Comparison of ENCODE assay signal across 14 mouse cellular contexts in genomic region chr5:5686973-5687372, GRCm38 (mm10). TPM values are rescaled to one million over a fixed set of nuclear protein-coding genes. Genes with fewer than 3 reads are reported as not detected.
DNase-seq lines count a peak whose midpoint lies in the region; ATAC-seq and TF ChIP-seq lines count a peak whose summit lies in the region.
"Had no signal": no experiment of that assay in that cellular context is flagged by ENCODE, and none has a peak within 500 bp of the region (broad histone marks: within the 10 kb centered on the region; RNA-seq: fewer than 3 reads in every experiment).

No protein-coding gene starts in this region.

- no peaks in the 10 kb centered on the region for H3K27me3 ChIP-seq in forebrain, embryonic 14.5 days (replicated peaks; ENCODE audit: control insufficient read depth, insufficient read depth, low read length)
- H3K27me3 ChIP-seq in forebrain, embryonic 15.5 days: no peaks in the 10 kb centered on the region
- no peaks in the 10 kb centered on the region for H3K27me3 ChIP-seq in liver, postnatal 0 days (ENCODE audit: insufficient read depth, low read length)
- H3K27me3 ChIP-seq in myocyte (ENCODE audit: control insufficient read depth, insufficient read depth, insufficient read length): no peaks in the 10 kb centered on the region

- no peak overlapping the region for H3K27ac ChIP-seq in forebrain, embryonic 14.5 days (ENCODE audit: low read depth, low read length)
- H3K27ac ChIP-seq in forebrain, embryonic 15.5 days (replicated peaks): no peak overlapping the region
- H3K27ac ChIP-seq in liver, postnatal 0 days (ENCODE audit: low read depth): no peak overlapping the region
- H3K27ac ChIP-seq: hindbrain, embryonic 14.5 days had no signal

- ATAC-seq in forebrain, embryonic 14.5 days: peak; percentile 31; the same call in 1 of the 2 replicates
- no peak for ATAC-seq in forebrain, embryonic 15.5 days (replicated peaks)
- ATAC-seq in liver, postnatal 0 days: no peak
- ATAC-seq: midbrain, embryonic 16.5 days had no signal

- H3K9ac ChIP-seq in forebrain, embryonic 14.5 days (ENCODE audit: low read length): no peak overlapping the region
- no peak overlapping the region for H3K9ac ChIP-seq in forebrain, embryonic 15.5 days (replicated peaks)
- H3K9ac ChIP-seq in liver, postnatal 0 days (replicated peaks): no peak overlapping the region
- H3K9ac ChIP-seq: hindbrain, embryonic 14.5 days had no signal

- no peak overlapping the region for H3K4me3 ChIP-seq in forebrain, embryonic 14.5 days (ENCODE audit: low read depth, low read length)
- no peak overlapping the region for H3K4me3 ChIP-seq in forebrain, embryonic 15.5 days
- H3K4me3 ChIP-seq in liver, postnatal 0 days (ENCODE audit: low read depth, low read length): no peak overlapping the region
- H3K4me3 ChIP-seq in myocyte: no peak overlapping the region

- no peak overlapping the region for H3K4me2 ChIP-seq in forebrain, embryonic 14.5 days (ENCODE audit: low read length)
- H3K4me2 ChIP-seq in forebrain, embryonic 15.5 days (replicated peaks): no peak overlapping the region
- no peak overlapping the region for H3K4me2 ChIP-seq in liver, postnatal 0 days (ENCODE audit: low read depth, low read length)
- peak overlapping the region; percentile 61 for H3K4me2 ChIP-seq in myocyte (ENCODE audit: low read depth)
- H3K4me2 ChIP-seq: hindbrain, embryonic 14.5 days had no signal

- H3K9me3 ChIP-seq in forebrain, embryonic 14.5 days (replicated peaks; ENCODE audit: control insufficient read depth, low read length): no peaks in the 10 kb centered on the region
- H3K9me3 ChIP-seq in forebrain, embryonic 15.5 days: no peaks in the 10 kb centered on the region
- H3K9me3 ChIP-seq in liver, postnatal 0 days (ENCODE audit: low read length): no peaks in the 10 kb centered on the region

- no peak for TF ChIP-seq EP300 in liver, postnatal 0 days (IDR thresholded peaks at IDR 0.05; ENCODE audit: low read depth)

- WGBS in forebrain, embryonic 14.5 days: 17% methylated on average over 1 of the region's 1 CpGs
- WGBS in forebrain, embryonic 15.5 days: 26% methylated on average over 1 of the region's 1 CpGs
- WGBS in liver, postnatal 0 days (ENCODE audit: insufficient replicate concordance): 21% methylated on average over 1 of the region's 1 CpGs

- H3K36me3 ChIP-seq in forebrain, embryonic 14.5 days (ENCODE audit: control insufficient read depth, insufficient read depth, low read length): no peaks in the 10 kb centered on the region
- no peaks in the 10 kb centered on the region for H3K36me3 ChIP-seq in forebrain, embryonic 15.5 days
- H3K36me3 ChIP-seq in liver, postnatal 0 days (replicated peaks; ENCODE audit: insufficient read depth, low read length): no peaks in the 10 kb centered on the region
- H3K36me3 ChIP-seq in myocyte (ENCODE audit: control insufficient read depth, insufficient read depth): peaks cover 4% of the 10 kb centered on the region

- no peak for DNase-seq in forebrain, embryonic 14.5 days (ENCODE audit: low spot score)
- peak; percentile 8 for DNase-seq in liver
- DNase-seq in liver, postnatal 0 days: no peak
- peak; percentile 14 for DNase-seq in embryo, embryonic 10 days (ENCODE audit: low spot score)
- DNase-seq in spleen, postnatal 10 days (ENCODE audit: low spot score in 2 of 2): no peak
- DNase-seq in right cerebral cortex, adult 18-20 months: no peak
- DNase-seq: heart, adult 18-20 months; lung, postnatal 10 days; spleen, adult 18-20 months; thymus, postnatal 36 days had no signal

- no peak overlapping the region for H3ac ChIP-seq in myocyte (ENCODE audit: control insufficient read depth, insufficient read length)

- no peak for TF ChIP-seq POLR2A in myocyte (IDR thresholded peaks at IDR 0.05; ENCODE audit: insufficient read length, low read depth)

- no peaks in the 10 kb centered on the region for H3K4me1 ChIP-seq in forebrain, embryonic 14.5 days (ENCODE audit: control insufficient read depth, insufficient read depth, low read length)
- no peaks in the 10 kb centered on the region for H3K4me1 ChIP-seq in forebrain, embryonic 15.5 days
- H3K4me1 ChIP-seq in liver, postnatal 0 days (ENCODE audit: insufficient read depth): no peaks in the 10 kb centered on the region; the same call in 1 of the 2 replicates

- H3K79me2 ChIP-seq in myocyte (ENCODE audit: control insufficient read depth, insufficient read depth): peaks cover 31% of the 10 kb centered on the region

- no peak for TF ChIP-seq CTCF in liver, postnatal 0 days (IDR thresholded peaks at IDR 0.05; ENCODE audit: low read depth)

TF ChIP-seq in myocyte, 11 proteins besides CTCF, POLR2A, EP300 and RAD21:
- no peak for TF ChIP-seq MAX (IDR thresholded peaks at IDR 0.05; ENCODE audit: low read depth)
- no peak for TF ChIP-seq REST (IDR thresholded peaks at IDR 0.05; ENCODE audit: insufficient read depth, insufficient read length)
- TF ChIP-seq USF1 (IDR thresholded peaks at IDR 0.05; ENCODE audit: low read depth): no peak
- TF ChIP-seq TCF3 (IDR thresholded peaks at IDR 0.05; ENCODE audit: insufficient read length, low read depth): no peak
- TF ChIP-seq SRF (IDR thresholded peaks at IDR 0.05; ENCODE audit: control insufficient read depth, insufficient read length, low read depth): no peak
- TF ChIP-seq CEBPB (IDR thresholded peaks at IDR 0.05; ENCODE audit: insufficient read depth, poor library complexity, severe bottlenecking): no peak

RNA-seq across cellular contexts. Expression of gene Steap2, which starts 7.4 kb away (rescaled TPM):
- polyA plus RNA-seq in forebrain, embryonic 14.5 days (2014; fragmentation: Nextera tagmentation; extraction: Ambion mirVana): 4.3 TPM in 2 replicates
- polyA plus RNA-seq in forebrain, embryonic 15.5 days (2015; fragmentation: Nextera tagmentation; extraction: Ambion mirVana): 5.0 and 5.2 TPM in 2 replicates
- polyA plus RNA-seq in liver, postnatal 0 days (2015; fragmentation: Nextera tagmentation; extraction: Ambion mirVana): 5.1 and 6.2 TPM in 2 replicates
- 15.5 TPM for polyA plus RNA-seq in myocyte (2012; fragmentation: generic; extraction: Trizol)

RNA-seq across cellular contexts. Expression of gene Cfap69, which starts 22.9 kb away (rescaled TPM):
- polyA plus RNA-seq in forebrain, embryonic 14.5 days (2014; fragmentation: Nextera tagmentation; extraction: Ambion mirVana): 5.6 and 8.9 TPM in 2 replicates
- polyA plus RNA-seq in forebrain, embryonic 15.5 days (2015; fragmentation: Nextera tagmentation; extraction: Ambion mirVana): 6.7 and 8.2 TPM in 2 replicates
- polyA plus RNA-seq in liver, postnatal 0 days (2015; fragmentation: Nextera tagmentation; extraction: Ambion mirVana): 0.43 and 0.67 TPM in 2 replicates
- polyA plus RNA-seq in myocyte (2012; fragmentation: generic; extraction: Trizol): 2.3 TPM

Comparison
In these comparisons a context has a peak if more than half of its experiments do, and no peak if none do; other contexts are left out.
1. DNase-seq: peak in liver (single experiment) and embryo, embryonic 10 days (single experiment); none in forebrain, embryonic 14.5 days (single experiment), liver, postnatal 0 days (single experiment), spleen, postnatal 10 days (0 of 2) and right cerebral cortex, adult 18-20 months (single experiment).